17 mouse cellular contexts compared by ENCODE assay signal in the genomic region with DNA sequence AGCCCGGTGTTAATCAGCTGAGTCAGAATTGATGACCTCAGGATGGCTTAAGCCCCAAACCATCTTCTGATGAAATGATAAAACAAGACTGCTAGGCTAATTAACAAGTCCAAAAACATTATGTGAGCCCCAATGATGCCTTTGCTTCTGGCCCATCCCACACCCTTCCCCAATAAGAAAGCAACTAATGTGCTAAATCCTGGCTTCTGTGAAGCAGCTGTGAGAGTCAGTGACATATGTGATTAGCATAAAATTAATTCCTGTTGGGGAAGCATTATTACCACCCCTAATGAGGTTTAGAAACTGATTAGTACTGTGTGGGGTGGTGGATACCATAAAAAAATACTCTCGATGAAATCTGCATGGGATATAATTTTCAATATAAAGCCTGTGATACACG.
A peak's percentile ranks its signal among the peaks of the same experiment; 100 is the strongest.
DNase-seq lines count a peak whose midpoint lies in the region; ATAC-seq and TF ChIP-seq lines count a peak whose summit lies in the region.
"Had no signal": no experiment of that assay in that cellular context is flagged by ENCODE, and none has a peak within 500 bp of the region (broad histone marks: within the 10 kb centered on the region; RNA-seq: fewer than 3 reads in every experiment).

No protein-coding gene starts in this region.

- no peaks in the 10 kb centered on the region for H3K27me3 ChIP-seq in hindbrain, embryonic 13.5 days
- no peaks in the 10 kb centered on the region for H3K27me3 ChIP-seq in hindbrain, embryonic 16.5 days (replicated peaks; ENCODE audit: control insufficient read depth, insufficient read depth, low read length)
- no peaks in the 10 kb centered on the region for H3K27me3 ChIP-seq in neural tube, embryonic 12.5 days (replicated peaks)
- H3K27me3 ChIP-seq in neural tube, embryonic 15.5 days (replicated peaks), result no peaks in the 10 kb centered on the region
- H3K27me3 ChIP-seq: embryonic facial prominence, embryonic 15.5 days; heart, embryonic 12.5 days; intestine, embryonic 15.5 days had no signal

- WGBS in hindbrain, embryonic 13.5 days, result 66% methylated on average over 3 of the region's 3 CpGs
- 61% methylated on average over 3 of the region's 3 CpGs for WGBS in hindbrain, embryonic 16.5 days
- WGBS in neural tube, embryonic 12.5 days, result 77% methylated on average over 3 of the region's 3 CpGs
- 49% methylated on average over 3 of the region's 3 CpGs for WGBS in neural tube, embryonic 15.5 days

- no peaks in the 10 kb centered on the region for H3K9me3 ChIP-seq in hindbrain, embryonic 13.5 days
- H3K9me3 ChIP-seq in hindbrain, embryonic 16.5 days (ENCODE audit: control insufficient read depth, low read length), result no peaks in the 10 kb centered on the region
- H3K9me3 ChIP-seq in neural tube, embryonic 12.5 days, result no peaks in the 10 kb centered on the region
- H3K9me3 ChIP-seq in neural tube, embryonic 15.5 days (replicated peaks), result no peaks in the 10 kb centered on the region
- H3K9me3 ChIP-seq: embryonic facial prominence, embryonic 15.5 days; heart, embryonic 12.5 days; intestine, embryonic 15.5 days had no signal

- DNase-seq in retina, embryonic 14.5 days (ENCODE audit: low spot score), result peak; percentile 8
- DNase-seq in left cerebral cortex, adult 2 months (ENCODE audit: extremely low spot score in 1 of 2, low spot score in 2 of 2), result no peak
- DNase-seq: adrenal gland, adult 2 months; adrenal gland, postnatal 25 days; cerebellum, adult 2 months; cerebellum, postnatal 10 days; embryo, embryonic 11 days; gastrocnemius, adult 2 months; gastrocnemius, postnatal 25 days had no signal

- H3K36me3 ChIP-seq in hindbrain, embryonic 13.5 days, result no peaks in the 10 kb centered on the region
- H3K36me3 ChIP-seq in hindbrain, embryonic 16.5 days (ENCODE audit: control insufficient read depth, insufficient read depth, low read length), result no peaks in the 10 kb centered on the region
- H3K36me3 ChIP-seq in neural tube, embryonic 12.5 days, result no peaks in the 10 kb centered on the region
- no peaks in the 10 kb centered on the region for H3K36me3 ChIP-seq in neural tube, embryonic 15.5 days
- H3K36me3 ChIP-seq: embryonic facial prominence, embryonic 15.5 days; heart, embryonic 12.5 days; intestine, embryonic 15.5 days had no signal

- H3K4me1 ChIP-seq in hindbrain, embryonic 13.5 days (replicated peaks), result peaks cover 5% of the 10 kb centered on the region; the same call in 1 of the 2 replicates
- H3K4me1 ChIP-seq in hindbrain, embryonic 16.5 days (ENCODE audit: control insufficient read depth, insufficient read depth, low read depth, low read length), result no peaks in the 10 kb centered on the region
- H3K4me1 ChIP-seq in neural tube, embryonic 12.5 days, result no peaks in the 10 kb centered on the region
- H3K4me1 ChIP-seq in neural tube, embryonic 15.5 days, result 0 out of 2 replicates have a peak, but pooled peaks cover 3% of the 10 kb centered on the region
- H3K4me1 ChIP-seq: embryonic facial prominence, embryonic 15.5 days; heart, embryonic 12.5 days; intestine, embryonic 15.5 days had no signal

- no peak overlapping the region for H3K4me2 ChIP-seq in hindbrain, embryonic 13.5 days
- no peak overlapping the region for H3K4me2 ChIP-seq in hindbrain, embryonic 16.5 days (ENCODE audit: low read length)
- H3K4me2 ChIP-seq in neural tube, embryonic 12.5 days (replicated peaks), result no peak overlapping the region
- no peak overlapping the region for H3K4me2 ChIP-seq in neural tube, embryonic 15.5 days
- H3K4me2 ChIP-seq: embryonic facial prominence, embryonic 15.5 days; heart, embryonic 12.5 days; intestine, embryonic 15.5 days had no signal

- no peak overlapping the region for H3K27ac ChIP-seq in hindbrain, embryonic 13.5 days
- no peak overlapping the region for H3K27ac ChIP-seq in hindbrain, embryonic 16.5 days (ENCODE audit: low read depth, low read length)
- no peak overlapping the region for H3K27ac ChIP-seq in neural tube, embryonic 12.5 days
- no peak overlapping the region for H3K27ac ChIP-seq in neural tube, embryonic 15.5 days (replicated peaks)
- H3K27ac ChIP-seq in left cerebral cortex, adult 2 months, result no peak overlapping the region
- H3K27ac ChIP-seq: embryonic facial prominence, embryonic 15.5 days; gastrocnemius, adult 2 months; intestine, embryonic 15.5 days had no signal

- TF ChIP-seq CTCF in left cerebral cortex, adult 2 months (IDR thresholded peaks at IDR 0.05), result no peak

- peak; percentile 32; the same call in 1 of the 2 replicates for ATAC-seq in hindbrain, embryonic 13.5 days (ENCODE audit: low FRiP score)
- ATAC-seq in hindbrain, embryonic 16.5 days, result no peak; the same call in 1 of the 2 replicates
- peak; percentile 17; the same call in 1 of the 2 replicates for ATAC-seq in neural tube, embryonic 12.5 days (ENCODE audit: low FRiP score, low read depth)
- no peak for ATAC-seq in neural tube, embryonic 15.5 days (ENCODE audit: low FRiP score)
- ATAC-seq: intestine, embryonic 15.5 days had no signal

- no peak overlapping the region for H3K4me3 ChIP-seq in hindbrain, embryonic 13.5 days
- H3K4me3 ChIP-seq in hindbrain, embryonic 16.5 days (ENCODE audit: low read length), result no peak overlapping the region
- no peak overlapping the region for H3K4me3 ChIP-seq in neural tube, embryonic 12.5 days
- no peak overlapping the region for H3K4me3 ChIP-seq in neural tube, embryonic 15.5 days (replicated peaks)
- no peak overlapping the region for H3K4me3 ChIP-seq in left cerebral cortex, adult 2 months
- H3K4me3 ChIP-seq: embryonic facial prominence, embryonic 15.5 days; erythroblast, embryonic 14.5 days; gastrocnemius, adult 2 months; heart, embryonic 12.5 days; intestine, embryonic 15.5 days had no signal

- H3K9ac ChIP-seq in hindbrain, embryonic 13.5 days, result no peak overlapping the region
- no peak overlapping the region for H3K9ac ChIP-seq in hindbrain, embryonic 16.5 days (ENCODE audit: low read depth, low read length)
- no peak overlapping the region for H3K9ac ChIP-seq in neural tube, embryonic 12.5 days
- H3K9ac ChIP-seq in neural tube, embryonic 15.5 days (replicated peaks), result no peak overlapping the region
- H3K9ac ChIP-seq: embryonic facial prominence, embryonic 15.5 days; heart, embryonic 12.5 days; intestine, embryonic 15.5 days had no signal

- intact Hi-C loops in left cerebral cortex, adult 2 months (cut with DNase I), result no loop called here

Comparison
In these comparisons a context has a peak if more than half of its experiments do, and no peak if none do; other contexts are left out.
1. ATAC-seq: peak in hindbrain, embryonic 13.5 days (single experiment) and neural tube, embryonic 12.5 days (single experiment); none in hindbrain, embryonic 16.5 days (single experiment) and neural tube, embryonic 15.5 days (single experiment).